Mouse (Mus musculus): Measurements from ENCODE around the gene Mab21l2. TPM values are rescaled to one million over a fixed set of nuclear protein-coding genes. Genes with fewer than 3 reads are reported as not detected.

The Mab21l2 gene
- total and polyA plus RNA-seq, 3 experiments = 0.08 TPM; not detected in 2

DNA sequence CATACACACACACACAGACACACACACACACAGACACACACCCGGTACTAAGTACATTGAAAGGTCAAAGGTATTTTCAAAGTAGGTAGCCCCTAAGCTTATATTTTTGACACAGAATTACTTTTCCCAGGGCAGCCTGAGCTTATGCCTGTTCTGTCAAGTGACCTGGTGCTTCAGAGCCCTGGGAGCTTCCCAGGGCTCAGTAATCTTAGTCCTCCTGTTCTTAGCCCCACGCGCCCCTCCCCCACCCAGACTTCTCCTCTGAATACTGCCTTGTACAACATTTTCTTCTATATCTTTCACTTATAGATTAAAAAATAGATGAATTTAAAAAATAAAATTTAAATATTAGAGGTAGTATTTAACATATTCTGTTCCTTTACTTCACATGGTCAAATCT, 3.6 kb downstream of the Mab21l2 start:
- Histone ChIP-seq H3K4me2 (ENCODE audit: insufficient read depth, low read depth, poor library complexity, severe bottlenecking) (no peak overlapping the region), H3K9me3 (replicated peaks; ENCODE audit: low read length) (peaks cover 7% of the 10 kb centered on the region), H3K4me3 (replicated peaks in 1 of 3; ENCODE audit: low read depth in 2 of 3, low read length in 2 of 3, poor library complexity in 1 of 3) (no peak overlapping the region), H3K27me3 (replicated peaks) (no peaks in the 10 kb centered on the region), H3K27ac (ENCODE audit: insufficient read depth, low read depth) (no peak overlapping the region), H3K79me2 (replicated peaks; ENCODE audit: control insufficient read depth, extremely low read depth, insufficient read depth, poor library complexity, severe bottlenecking) (no peaks in the 10 kb centered on the region), H3K36me3 (replicated peaks in 1 of 2; ENCODE audit: control insufficient read depth in 1 of 2, insufficient read depth in 1 of 2, low read length in 1 of 2) (peaks cover 11 to 12% of the 10 kb centered on the region in 2 experiments), H3K4me1 (ENCODE audit: control insufficient read depth in 1 of 2, insufficient read depth in 2 of 2) (no peaks in the 10 kb centered on the region), H3K9ac (ENCODE audit: insufficient read depth, low read depth) (no peak overlapping the region)
- in situ Hi-C loops (cut with MboI; ENCODE audit: low pct_ligation_motif_present, low pct_unique_long_range_greater_than_20kb, low sequenced_read_pairs) (no loop called here), dilution Hi-C loops (cut with MboI; ENCODE audit: extremely low pct_ligation_motif_present, extremely low pct_unique_long_range_greater_than_20kb, low sequenced_read_pairs) (no loop called here)
- TF ChIP-seq ELF1 (IDR thresholded peaks at IDR 0.05; ENCODE audit: low read depth, low read length) (no peak), UBTF (IDR thresholded peaks at IDR 0.05; ENCODE audit: low read depth, low read length) (no peak), ZC3H11A (IDR thresholded peaks at IDR 0.05; ENCODE audit: low read depth, low read length) (no peak), TBP (conservative IDR thresholded peaks at IDR 0.05; ENCODE audit: low read depth, low read length) (no peak), SIN3A (IDR thresholded peaks at IDR 0.05; ENCODE audit: low read length) (no peak)
- no peak for DNase-seq (ENCODE audit: extremely low read depth)

DNA sequence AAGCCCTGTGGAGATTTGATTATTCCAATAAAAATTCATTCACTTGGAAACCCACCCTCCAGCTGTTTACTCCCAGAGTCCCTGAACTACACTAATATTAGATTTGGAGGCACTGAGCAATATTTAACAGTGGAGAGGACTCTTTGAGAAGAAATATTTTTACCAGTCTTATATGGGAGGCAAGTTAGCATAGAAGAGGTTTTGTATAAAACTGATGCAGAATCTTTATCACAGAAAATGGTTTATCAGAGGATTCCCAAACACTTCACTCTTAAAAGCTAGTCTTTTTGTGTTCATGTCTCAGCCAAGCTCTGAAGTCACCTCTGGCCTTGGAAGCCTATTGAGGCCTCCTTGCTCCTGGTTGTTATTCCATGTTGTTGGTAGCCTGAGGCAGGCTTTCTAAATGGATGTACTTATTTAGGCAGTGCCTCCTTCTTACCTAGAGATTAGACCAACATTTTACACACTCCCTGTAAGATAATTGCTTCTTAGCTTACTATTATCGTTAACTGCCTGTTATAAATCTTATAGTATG, 6.5 kb downstream of the Mab21l2 start:
- Histone ChIP-seq H3K4me1 (ENCODE audit: control insufficient read depth in 1 of 2, insufficient read depth in 2 of 2) (peaks cover 0 to 14% of the 10 kb centered on the region in 2 experiments; a peak in 3 of 4 replicates), H3K4me2 (ENCODE audit: insufficient read depth, low read depth, poor library complexity, severe bottlenecking) (no peak overlapping the region), H3K4me3 (replicated peaks in 1 of 3; ENCODE audit: low read depth in 2 of 3, low read length in 2 of 3, poor library complexity in 1 of 3) (no peak overlapping the region), H3K27me3 (replicated peaks) (no peaks in the 10 kb centered on the region), H3K79me2 (replicated peaks; ENCODE audit: control insufficient read depth, extremely low read depth, insufficient read depth, poor library complexity, severe bottlenecking) (no peaks in the 10 kb centered on the region), H3K9me3 (replicated peaks; ENCODE audit: low read length) (peaks cover 4% of the 10 kb centered on the region), H3K27ac (ENCODE audit: insufficient read depth, low read depth) (no peak overlapping the region), H3K9ac (ENCODE audit: insufficient read depth, low read depth) (no peak overlapping the region), H3K36me3 (replicated peaks in 1 of 2; ENCODE audit: control insufficient read depth in 1 of 2, insufficient read depth in 1 of 2, low read length in 1 of 2) (peaks cover 5% of the 10 kb centered on the region in 2 experiments)
- in situ Hi-C loops (cut with MboI; ENCODE audit: low pct_ligation_motif_present, low pct_unique_long_range_greater_than_20kb, low sequenced_read_pairs) (no loop called here), dilution Hi-C loops (cut with MboI; ENCODE audit: extremely low pct_ligation_motif_present, extremely low pct_unique_long_range_greater_than_20kb, low sequenced_read_pairs) (no loop called here)
- TF ChIP-seq UBTF (IDR thresholded peaks at IDR 0.05; ENCODE audit: low read depth, low read length) (no peak), USF1 (IDR thresholded peaks at IDR 0.05; ENCODE audit: low read depth, low read length) (no peak), NELFE (IDR thresholded peaks at IDR 0.05; ENCODE audit: low read depth, low read length) (no peak), MAX (IDR thresholded peaks at IDR 0.05; ENCODE audit: low read length) (no peak), USF2 (conservative IDR thresholded peaks at IDR 0.05; ENCODE audit: low read depth, low read length) (no peak), GABPA (IDR thresholded peaks at IDR 0.05; ENCODE audit: insufficient replicate concordance, low read depth, low read length) (no peak), ZC3H11A (IDR thresholded peaks at IDR 0.05; ENCODE audit: low read depth, low read length) (no peak), CHD1 (IDR thresholded peaks at IDR 0.05; ENCODE audit: low read depth, low read length) (no peak), SIN3A (IDR thresholded peaks at IDR 0.05; ENCODE audit: low read length) (no peak), TCF12 (IDR thresholded peaks at IDR 0.05; ENCODE audit: low read depth, low read length) (no peak), CTCF (conservative IDR thresholded peaks at IDR 0.05 in 1 of 2, IDR thresholded peaks at IDR 0.05 in 1 of 2; ENCODE audit: low read depth in 2 of 2, low read length in 2 of 2) (no peak), ZNF384 (IDR thresholded peaks at IDR 0.05; ENCODE audit: low read depth, low read length) (no peak)
- DNase-seq (ENCODE audit: extremely low read depth) = no peak
